Mouse (Mus musculus): ENCODE measurements around the gene Ipo11.
A peak's percentile ranks its signal among the peaks of the same experiment; 100 is the strongest.

The Ipo11 gene

DNA sequence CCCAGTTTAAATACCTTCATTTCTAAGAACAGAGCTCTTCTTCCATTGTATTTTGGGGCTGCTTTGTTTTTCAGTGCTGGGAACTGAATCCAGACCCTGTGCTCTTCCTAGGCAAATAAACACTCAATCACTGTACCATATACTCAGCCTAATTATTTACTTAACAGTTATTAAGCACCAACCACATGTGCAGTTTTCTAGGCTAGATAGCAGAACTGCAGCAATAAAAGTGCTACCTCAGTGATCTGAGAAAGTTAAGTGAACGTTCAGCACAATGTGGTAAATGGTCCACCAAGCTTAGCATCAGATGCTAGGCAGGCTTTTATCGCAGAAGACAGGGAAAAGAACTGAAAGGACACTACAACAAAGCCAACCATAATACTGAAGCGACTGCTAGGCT is 32.1 kb downstream of the Ipo11 start:
- DNase-seq (ENCODE audit: low read depth, low spot score): no peak

DNA sequence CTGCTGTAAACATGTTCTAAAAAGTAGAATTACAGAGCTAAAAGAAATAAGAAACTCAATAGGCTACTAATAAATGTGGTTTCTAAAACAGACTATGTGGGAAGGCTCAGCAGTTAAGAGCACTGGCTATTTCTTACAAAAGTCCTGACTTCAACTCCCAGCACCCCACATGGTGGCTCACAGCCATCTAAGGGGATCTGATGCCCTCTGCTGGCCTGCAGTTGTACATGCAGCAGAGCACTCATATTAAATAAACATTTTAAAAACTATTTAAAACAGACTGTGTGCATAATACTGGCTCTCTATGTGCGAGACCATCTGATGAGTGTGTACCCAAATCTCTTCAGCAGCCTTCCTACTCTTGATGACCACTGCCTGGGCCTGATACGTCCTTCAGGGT is 42.5 kb downstream of the Ipo11 start:
- no peak for DNase-seq (ENCODE audit: low read depth, low spot score)

DNA sequence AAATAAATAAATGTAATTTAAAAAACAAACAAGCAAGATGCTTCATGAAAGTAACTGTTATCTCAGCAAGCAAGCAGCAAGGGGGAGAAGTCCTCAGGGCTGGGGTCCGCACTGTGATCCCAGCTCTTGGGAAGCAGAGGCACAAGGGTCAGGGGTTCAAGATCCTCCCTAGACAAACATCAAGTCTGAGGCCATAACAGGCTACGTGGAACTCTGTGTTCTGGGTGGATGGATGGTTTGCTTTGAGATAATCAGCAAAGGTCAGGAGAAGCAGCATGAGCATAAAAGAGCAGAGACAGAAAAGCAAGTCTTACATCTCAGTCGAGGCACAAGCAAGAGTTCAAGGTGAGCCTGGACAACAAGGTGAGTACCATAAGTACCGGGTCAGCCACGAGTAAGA is 43.1 kb downstream of the Ipo11 start:
- no peak for DNase-seq (ENCODE audit: low read depth, low spot score)

DNA sequence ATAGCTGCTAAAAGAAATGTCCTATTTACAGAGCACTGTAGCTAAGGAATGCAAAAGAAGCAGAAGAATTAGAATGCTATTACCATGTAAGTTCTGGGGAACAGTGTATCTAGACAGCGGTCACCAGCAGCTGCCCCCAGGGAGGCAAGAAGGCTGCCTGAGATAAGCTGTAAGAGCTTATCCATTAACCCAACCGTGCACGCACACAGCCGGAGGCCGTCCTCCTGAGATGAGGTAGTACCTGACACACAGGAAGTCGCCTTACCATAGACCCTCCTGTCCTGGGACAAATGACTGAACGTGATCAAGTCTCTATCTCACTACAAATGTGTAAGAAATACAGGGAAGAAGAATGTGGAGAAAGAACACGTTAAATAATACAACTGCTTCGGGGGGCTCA is 43.6 kb downstream of the Ipo11 start:
- peak; percentile 77 for DNase-seq (ENCODE audit: low read depth, low spot score)

DNA sequence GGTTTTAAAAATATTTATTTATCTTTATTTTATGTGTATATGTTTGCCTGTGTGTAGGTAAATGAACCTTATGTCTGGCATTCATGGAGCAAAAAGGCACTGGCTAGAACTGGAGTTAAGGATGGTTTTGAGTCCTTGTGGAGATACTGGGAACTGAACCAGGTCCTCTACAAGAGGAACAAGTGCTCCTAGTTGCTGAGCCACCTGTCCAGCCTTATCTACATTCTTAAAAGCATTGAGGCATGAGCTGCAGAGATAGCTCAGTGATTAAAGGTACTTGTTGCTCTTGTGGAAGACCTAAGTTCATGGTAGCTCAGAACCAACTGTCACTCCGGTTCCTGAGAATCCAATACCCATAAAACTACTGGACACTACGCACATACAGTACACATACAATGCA is 49.4 kb downstream of the Ipo11 start:
- no peak for DNase-seq (ENCODE audit: low read depth, low spot score)

DNA sequence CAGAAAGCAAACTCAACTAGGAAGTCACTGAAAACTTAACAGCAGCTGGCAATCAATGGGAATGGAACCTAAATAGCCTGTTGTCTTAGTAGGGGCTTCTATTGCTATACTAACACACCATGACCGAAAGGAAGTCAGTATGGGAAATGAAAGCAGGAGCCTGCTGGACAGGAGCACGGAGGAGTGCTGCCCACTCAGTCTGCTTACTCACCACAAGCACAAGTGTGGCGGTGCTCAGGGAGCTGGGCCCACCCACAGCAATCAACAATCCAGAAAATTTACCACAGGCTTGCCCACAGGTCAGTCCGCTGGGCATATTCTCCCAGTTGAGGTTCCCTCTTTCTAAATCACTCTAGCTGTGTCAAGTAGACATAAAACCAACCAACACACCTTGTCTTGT is 52.5 kb downstream of the Ipo11 start:
- no peak for DNase-seq (ENCODE audit: low read depth, low spot score)

DNA sequence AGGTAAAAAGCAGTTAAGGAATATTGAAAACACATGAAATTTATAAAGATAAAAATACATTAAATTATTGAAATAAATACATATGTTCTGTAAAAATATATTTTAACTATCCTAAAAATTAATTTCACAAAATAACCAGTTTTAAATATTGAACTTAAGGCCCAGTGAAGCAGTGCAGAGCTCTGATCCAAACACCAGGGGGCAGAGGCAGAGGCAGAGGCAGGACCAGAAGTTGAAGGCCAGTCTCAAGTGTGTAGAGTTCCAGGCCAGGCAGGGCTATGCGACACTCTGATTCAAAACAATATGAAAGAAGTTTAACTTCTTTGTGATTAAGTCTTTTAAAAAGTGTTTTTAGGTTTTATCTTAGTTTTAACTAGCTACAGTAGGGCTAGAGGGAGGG is 60.5 kb downstream of the Ipo11 start:
- no peak for DNase-seq (ENCODE audit: low read depth, low spot score)

DNA sequence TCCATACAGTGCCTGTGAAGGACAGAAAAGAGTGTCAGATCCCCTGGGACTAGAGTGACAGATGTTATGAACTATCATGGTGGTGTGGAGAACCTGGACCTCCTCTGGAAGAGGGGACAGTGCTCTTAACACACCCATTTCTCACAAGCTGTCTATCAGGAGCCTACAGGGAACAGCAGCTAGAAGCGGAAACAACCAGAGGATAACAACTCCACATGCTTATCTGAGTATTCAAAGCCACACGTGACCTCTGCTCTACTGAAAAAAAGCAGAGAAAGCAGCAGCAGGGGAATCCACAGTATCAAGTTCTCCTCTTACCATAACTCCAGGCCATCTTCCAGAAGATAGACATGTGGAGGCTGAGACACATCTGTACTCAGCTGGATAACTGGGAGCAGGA is 71.2 kb downstream of the Ipo11 start:
- peak; percentile 62 for DNase-seq (ENCODE audit: low read depth, low spot score)

DNA sequence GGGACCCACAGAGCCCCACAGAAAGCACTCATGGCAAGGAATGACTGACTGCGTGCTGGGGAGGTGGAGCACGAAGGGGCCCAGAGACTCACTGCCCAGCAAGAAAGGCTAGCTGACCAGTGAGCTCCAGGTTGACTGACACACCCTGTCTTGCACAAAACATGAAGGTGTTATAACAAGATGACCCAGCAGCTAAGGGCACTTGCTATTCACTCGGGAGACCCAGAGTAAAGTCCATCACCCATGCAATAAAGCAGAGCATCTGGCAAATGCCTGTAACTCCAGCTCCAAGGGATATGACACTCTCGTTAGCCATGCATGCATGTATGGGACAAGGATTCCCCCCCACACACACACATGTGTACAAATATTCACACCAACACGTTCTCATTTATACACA is 78.0 kb downstream of the Ipo11 start:
- DNase-seq (ENCODE audit: low read depth, low spot score): no peak

DNA sequence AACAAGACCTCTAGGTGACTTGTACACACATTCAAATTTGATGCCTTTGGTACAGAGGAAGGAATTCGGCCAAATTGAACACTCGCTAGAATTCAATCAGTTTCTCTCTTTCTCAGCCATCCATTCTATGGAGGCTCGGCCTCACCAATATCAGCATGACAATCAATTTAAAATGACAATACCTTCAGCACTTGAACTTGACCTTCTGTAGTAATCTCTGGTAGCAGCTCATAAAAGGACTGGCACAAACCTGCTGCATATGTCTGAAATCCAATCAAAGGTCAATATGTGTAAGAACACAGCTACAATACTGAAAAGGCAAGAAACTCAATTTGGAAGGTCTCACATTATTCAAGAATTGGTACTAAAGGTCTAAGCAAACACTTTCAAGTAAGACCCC is 80.2 kb downstream of the Ipo11 start:
- no peak for DNase-seq (ENCODE audit: low read depth, low spot score)

DNA sequence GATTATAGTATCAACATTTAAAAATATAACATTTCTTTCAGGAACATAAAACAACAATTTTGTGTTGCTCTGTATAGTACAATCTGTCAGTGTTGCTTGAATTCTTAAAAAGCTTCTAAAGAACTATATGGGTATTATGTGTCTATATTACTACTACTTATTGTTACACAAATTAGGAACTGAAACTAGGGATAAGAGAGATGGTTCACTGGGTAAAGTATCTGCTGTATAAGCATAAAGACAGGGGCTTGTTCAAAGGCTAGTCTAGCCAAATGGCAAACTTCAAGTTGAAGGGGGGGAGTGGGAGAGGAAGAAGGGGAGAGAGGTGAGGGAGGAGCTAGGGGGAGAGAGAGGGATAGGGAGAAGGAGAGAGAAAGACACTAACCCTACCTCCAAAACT is 89.2 kb downstream of the Ipo11 start:
- DNase-seq (ENCODE audit: low read depth, low spot score): no peak

DNA sequence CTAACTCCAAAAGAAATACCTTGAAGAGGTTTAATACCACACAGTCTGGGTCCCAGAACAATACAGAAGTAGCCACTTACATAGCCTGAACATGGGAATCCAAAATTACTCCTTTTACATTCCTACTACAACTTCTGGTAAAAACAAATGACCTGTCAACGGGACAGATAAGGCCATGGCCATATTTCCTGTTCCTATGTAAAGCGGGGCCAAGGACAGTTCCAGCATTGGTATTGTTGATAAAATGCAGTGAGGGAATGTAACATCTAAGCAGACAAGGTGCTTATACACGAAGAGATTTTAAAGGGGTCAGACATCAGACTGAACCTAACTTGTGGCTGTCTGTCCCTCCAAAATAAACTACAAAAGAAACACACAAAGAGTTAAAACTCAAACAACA is 91.8 kb downstream of the Ipo11 start:
- no peak for DNase-seq (ENCODE audit: low read depth, low spot score)

DNA sequence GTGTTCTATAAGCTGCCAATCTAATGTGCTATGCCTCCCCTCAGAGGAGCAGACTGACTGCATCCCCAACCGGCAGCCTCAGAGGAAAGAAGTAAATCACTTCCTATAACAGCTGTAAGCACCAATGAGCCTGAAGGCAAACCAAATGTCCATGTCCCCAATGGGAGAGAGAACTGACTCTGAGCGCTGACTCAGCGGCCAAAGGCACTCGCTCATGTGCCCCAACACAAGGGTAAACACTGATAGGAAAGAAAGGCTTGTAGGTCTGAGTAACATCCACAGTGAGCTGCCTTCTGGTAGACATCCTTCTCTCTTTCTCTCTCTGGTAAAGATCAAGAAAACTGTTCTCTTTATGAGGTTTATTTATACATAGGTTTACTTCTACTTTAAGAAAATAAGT is 94.2 kb downstream of the Ipo11 start:
- no peak for DNase-seq (ENCODE audit: low read depth, low spot score)

DNA sequence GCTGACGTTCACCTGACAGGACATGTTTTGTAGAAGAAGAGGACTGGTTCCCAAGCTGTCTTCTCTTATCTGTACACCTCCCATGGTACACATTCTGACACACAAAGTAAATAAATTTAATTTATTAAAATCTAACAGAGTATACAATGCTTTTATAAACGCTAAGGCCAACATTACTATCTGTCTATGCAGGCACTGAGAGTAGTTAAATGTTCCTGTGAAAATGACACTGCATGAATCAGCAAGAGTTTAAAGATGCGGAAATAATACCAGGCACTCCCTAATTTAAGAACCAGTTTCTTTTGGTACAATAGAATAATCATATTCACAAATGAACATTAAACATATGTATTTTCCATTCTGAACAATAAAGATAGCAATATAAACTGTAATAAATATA is 98.0 kb downstream of the Ipo11 start:
- DNase-seq (ENCODE audit: low read depth, low spot score): peak; percentile 44

DNA sequence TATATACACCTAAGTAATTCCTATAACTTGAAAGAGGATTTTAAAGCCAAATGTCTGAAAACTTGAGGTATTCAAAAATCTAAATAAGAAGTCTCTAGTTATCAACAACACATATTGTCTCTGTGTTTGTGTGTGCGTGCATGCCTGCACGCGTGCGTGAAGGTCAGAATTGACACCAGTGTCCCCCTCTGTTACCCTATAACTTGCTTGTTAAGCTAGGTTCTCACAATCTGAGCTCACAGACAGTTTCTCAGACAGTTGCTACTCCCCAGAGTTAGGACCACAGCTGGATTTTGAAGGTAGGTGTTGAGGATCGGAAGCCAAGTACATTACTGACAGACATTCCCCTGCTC is 100.3 kb downstream of the Ipo11 start:
- DNase-seq (ENCODE audit: low read depth, low spot score): no peak

DNA sequence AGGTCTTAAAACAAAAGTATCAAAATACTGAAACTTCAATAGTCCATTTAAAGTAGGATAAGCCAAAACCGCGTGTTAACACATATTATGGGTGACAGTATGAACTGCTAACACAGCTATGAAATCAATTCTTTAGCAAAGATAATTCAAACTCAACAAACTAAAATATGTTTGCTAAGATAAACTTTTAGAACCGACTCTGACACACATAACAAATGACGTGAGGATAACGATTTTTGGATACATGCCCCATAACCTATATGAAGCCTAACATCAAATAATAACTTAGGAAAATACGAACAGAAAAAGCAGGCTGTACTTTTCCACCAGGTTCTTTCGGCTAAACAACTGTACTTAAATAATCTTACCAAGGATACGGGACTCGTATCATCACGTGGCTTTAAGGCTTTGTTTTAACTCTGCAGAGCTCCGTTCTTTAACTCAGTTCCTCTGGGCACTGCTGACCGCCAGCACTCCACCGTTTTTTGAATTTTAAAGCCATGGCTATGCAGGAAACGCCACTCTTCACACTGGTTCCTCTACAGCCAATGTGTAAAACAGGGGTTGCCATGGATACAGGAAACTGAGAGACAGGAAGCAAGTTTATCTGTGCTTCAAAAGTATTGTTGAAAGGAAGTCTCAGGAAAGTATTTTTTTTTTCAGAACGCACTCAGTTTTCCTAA is 100.8 kb downstream of the Ipo11 start:
- no peak for DNase-seq (ENCODE audit: low read depth, low spot score)

DNA sequence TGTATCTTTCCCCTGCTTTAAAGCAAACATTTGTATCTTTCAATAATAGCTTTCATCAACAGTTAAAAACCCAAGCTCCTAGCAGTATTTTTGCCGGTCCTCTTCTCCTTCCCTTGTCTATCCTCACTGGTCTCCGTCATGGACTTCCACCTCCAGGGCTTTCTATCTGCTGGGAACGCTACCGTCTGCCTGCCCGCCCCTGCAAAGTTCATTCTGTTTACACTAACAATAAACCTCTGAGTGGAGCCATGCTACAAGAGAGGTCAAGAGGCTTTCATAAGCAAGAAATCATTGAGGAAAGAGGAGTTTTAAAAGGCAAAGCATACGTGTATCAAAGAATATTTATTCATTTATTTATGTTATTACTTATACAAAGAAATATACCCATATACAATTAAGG is 106.7 kb downstream of the Ipo11 start:
- DNase-seq (ENCODE audit: low read depth, low spot score): no peak

DNA sequence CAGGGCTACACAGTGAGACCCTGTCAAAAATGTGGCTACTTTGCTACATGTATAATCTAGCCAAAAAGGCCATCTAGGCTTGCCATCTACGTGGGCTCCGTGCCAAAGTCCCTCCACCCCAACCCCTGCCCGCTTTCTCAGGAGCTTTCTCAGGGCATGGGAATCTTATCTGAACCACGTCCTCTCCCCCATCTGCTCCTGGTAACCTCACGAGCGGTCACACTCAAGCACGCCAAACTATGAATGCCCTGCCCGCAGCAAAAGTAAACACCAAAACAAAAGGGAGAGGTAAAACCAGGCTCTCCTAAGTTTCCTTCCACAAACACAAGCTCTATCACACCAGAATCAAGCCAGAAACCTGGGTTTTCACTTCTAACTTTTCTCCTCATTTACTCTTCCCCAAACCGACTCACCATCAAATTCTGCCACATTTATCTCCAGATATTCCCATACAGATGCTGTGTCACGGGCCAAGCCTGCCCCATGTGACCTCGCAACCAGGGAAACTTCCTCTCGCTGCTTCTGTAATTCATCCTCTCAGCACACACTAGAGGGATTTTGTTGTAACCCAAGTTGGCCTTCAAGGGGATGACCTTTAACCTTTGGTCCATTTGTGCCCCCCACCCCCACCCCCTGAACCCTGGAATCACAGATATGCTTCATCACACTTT is 107.3 kb downstream of the Ipo11 start:
- no peak for DNase-seq (ENCODE audit: low read depth, low spot score)

DNA sequence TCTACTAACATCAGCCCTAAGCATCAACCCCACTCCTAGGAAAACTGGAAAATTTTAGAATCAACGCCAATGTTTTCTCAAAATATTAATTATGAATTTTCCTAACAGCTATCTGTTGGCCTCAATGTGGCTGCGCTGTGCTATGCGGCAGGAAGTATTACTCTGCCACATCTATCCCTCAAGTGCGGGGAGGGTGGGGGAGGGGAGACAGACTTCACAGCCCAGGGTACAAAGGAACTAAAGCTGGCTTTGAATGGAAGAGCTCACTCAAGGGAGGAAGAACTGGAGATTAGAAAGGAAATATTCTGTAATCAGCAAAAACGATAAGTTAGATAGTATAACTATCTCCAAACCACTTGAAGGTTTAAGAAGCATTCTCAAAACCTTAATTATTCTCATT is 111.1 kb downstream of the Ipo11 start:
- no peak for DNase-seq (ENCODE audit: low read depth, low spot score)

DNA sequence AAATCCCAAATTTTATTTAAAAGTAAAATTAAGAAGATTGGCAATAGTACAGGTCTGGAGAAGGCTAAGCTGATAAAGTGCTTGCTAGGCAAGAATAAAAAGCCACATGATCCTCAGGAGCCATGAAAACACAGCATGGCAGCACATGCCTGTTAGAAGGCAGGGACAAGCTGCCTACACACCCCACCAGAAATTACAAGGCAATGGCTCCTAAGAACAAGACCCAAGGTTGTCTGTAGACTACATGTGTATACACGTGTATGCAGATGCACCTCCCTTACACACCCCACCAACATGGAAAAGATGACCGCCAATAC is 112.9 kb downstream of the Ipo11 start:
- DNase-seq (ENCODE audit: low read depth, low spot score): no peak

DNA sequence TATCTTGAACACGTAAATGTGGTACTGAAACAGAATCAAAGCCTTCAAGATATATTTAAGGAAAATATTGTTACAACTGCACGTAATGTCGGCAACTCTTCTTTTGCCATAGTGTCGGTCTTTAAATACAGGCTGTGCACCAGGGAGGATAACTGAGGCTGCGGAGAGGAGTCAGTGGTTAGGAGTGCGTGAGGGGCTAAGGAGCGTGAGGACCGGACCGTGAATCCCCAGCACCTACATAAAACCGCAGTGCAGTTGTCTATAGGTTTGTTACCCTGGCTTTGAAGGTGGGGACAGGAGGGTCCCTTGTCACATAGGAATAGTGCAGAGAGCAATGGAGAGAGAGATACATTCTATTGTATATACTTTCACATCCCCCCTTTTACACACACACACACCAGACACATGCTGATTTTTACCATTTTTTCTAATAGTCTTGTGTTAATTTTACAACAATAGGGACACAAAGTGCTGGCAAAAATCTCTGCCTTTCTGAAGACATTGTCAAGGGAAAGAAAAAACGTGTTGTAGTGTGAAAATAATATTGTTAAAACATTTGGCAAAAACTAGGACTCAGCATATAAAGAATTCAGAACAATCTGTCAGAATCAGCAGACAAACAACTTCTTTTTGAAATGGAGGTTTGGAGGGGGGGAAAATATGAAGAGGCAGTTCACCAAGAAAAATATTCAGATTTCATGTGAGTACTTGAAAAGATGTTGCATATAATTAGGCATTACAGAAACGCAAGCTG is 113.5 kb downstream of the Ipo11 start:
- DNase-seq (ENCODE audit: low read depth, low spot score): no peak

DNA sequence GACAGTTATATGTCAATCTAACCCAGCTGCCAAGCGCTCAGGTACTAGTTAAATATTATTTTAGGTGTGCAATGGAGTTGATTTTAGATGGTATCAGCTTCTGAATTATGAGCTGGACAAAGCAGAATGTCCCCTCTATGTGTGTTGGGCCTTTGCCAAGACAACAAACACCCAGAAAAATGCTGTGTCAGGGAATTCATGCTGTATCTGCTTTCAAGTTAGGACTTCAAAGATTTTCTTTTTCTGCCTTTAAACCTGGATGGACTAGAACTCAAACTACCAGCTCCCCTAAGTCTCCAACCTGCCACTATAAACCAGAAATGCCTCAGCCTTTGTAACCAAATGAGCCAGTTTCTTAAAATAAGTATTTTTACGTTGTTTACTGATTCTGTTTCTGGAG is 116.6 kb downstream of the Ipo11 start:
- DNase-seq (ENCODE audit: low read depth, low spot score): no peak

DNA sequence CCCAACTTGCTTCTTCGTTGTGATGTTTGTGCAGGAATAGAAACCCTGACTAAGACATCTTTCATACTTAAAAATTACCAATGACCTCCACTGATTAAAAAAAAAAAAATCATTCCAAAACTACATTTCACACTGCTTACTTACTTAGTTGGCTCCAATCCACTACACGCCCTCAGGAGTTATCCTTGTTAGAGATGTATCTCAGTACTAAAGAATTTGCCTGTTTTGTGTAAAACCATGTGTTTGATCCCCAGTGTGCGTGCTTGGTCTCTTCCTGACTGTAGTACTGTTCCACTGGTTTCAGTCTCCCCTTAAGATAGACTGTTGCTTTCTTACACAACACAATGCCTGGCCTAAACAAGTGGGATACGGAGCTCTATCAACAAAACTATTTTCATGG is 117.0 kb downstream of the Ipo11 start:
- DNase-seq (ENCODE audit: low read depth, low spot score): no peak

All from c-Kit-negative CD71-positive TER-119-positive erythroid progenitor cells, embryonic 14.5 days (primary cell).